Mouse (Mus musculus) kidney, adult 2 months (tissue): ENCODE data around the gene Mccc2.

ENCODE experiments used
- CTCF ChIP-seq: fragments of 200-500 bp; conservative IDR thresholded peaks from 2 replicates; pipeline ENCODE4 v1.5.1; 2011; ENCODE audit warnings: low read depth, mild to moderate bottlenecking, control low read depth, low read length, moderate library complexity, mixed read lengths; ENCODE audit not compliant: insufficient read depth, insufficient read length
- POLR2A ChIP-seq: fragments of 200-500 bp; IDR thresholded peaks from one replicate; pipeline ENCODE4 v1.6.1; 2011; ENCODE audit warnings: low read depth, low read length, control low read depth

GRCm38 (mm10) chr13:99938606-99939319 lies 76.7 kb downstream of the Mccc2 start:
- TF ChIP-seq CTCF (no peak), POLR2A (no peak)
